ENCODE assay signal across 9 mouse cellular contexts in the genomic region with DNA sequence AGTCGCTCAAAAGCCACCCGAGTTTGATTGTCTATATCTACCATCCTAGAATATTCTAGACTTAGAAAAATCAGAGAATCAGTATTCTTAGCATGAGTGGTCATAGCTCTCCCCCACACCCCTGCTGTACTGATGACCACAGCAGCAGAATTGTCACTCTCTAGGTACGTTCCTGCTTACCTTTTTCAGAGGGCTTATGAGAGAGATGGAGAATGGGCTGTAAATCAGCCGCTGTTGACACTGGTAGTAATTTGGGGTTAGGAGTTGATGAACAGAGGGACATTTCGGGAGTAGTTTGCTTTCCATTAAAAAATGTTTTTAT. TPM values are rescaled to one million over a fixed set of nuclear protein-coding genes. Genes with fewer than 3 reads are reported as not detected.
A peak's percentile ranks its signal among the peaks of the same experiment; 100 is the strongest.
DNase-seq lines count a peak whose midpoint lies in the region; ATAC-seq lines count a peak whose summit lies in the region.
"Had no signal": no experiment of that assay in that cellular context is flagged by ENCODE, and none has a peak within 500 bp of the region (broad histone marks: within the 10 kb centered on the region; RNA-seq: fewer than 3 reads in every experiment).

No protein-coding gene starts in this region.

- DNase-seq in heart, adult 18-20 months, result no peak
- DNase-seq in intestine, embryonic 14.5 days (ENCODE audit: low spot score), result no peak
- DNase-seq in midbrain, embryonic 14.5 days, result no peak
- no peak for DNase-seq in embryo, embryonic 10.5 days (ENCODE audit: low spot score)
- no peak for DNase-seq in kidney, postnatal 14 days

- H3K9ac ChIP-seq in heart, embryonic 16.5 days (ENCODE audit: low read length), result peak overlapping the region; percentile 5; the same call in 1 of the 2 replicates
- peak overlapping the region; percentile 49 for H3K9ac ChIP-seq in embryonic facial prominence, embryonic 13.5 days
- peak overlapping the region; percentile 32 for H3K9ac ChIP-seq in intestine, embryonic 14.5 days (ENCODE audit: low read length)
- no peak overlapping the region for H3K9ac ChIP-seq in midbrain, embryonic 14.5 days (replicated peaks; ENCODE audit: low read length)

- no peak for ATAC-seq in heart, embryonic 16.5 days (replicated peaks; ENCODE audit: extremely low read depth, insufficient read depth, low FRiP score)
- ATAC-seq in embryonic facial prominence, embryonic 13.5 days (ENCODE audit: insufficient number of reproducible peaks, insufficient read depth, low FRiP score, low TSS enrichment, low read depth), result no peak
- 0 out of 2 replicates have a peak, but pooled peaks have one; percentile 36 for ATAC-seq in intestine, embryonic 14.5 days (replicated peaks; ENCODE audit: low FRiP score, low TSS enrichment, low read depth)
- ATAC-seq in midbrain, embryonic 14.5 days (ENCODE audit: low FRiP score, low TSS enrichment), result no peak; the same call in 1 of the 2 replicates
- ATAC-seq in megakaryocyte-erythroid progenitor cell, adult 5-6 weeks (replicated peaks; ENCODE audit: low FRiP score, low TSS enrichment, poor library complexity, severe bottlenecking), result no peak
- ATAC-seq: CD4-positive, CD25-positive, alpha-beta regulatory T cell, adult 4 months had no signal

- WGBS in heart, embryonic 16.5 days, result 29% methylated on average over 5 of the region's 5 CpGs
- WGBS in embryonic facial prominence, embryonic 13.5 days, result 23% methylated on average over 5 of the region's 5 CpGs
- 15% methylated on average over 5 of the region's 5 CpGs for WGBS in intestine, embryonic 14.5 days
- WGBS in midbrain, embryonic 14.5 days, result 29% methylated on average over 5 of the region's 5 CpGs

- no peaks in the 10 kb centered on the region for H3K9me3 ChIP-seq in heart, embryonic 16.5 days (replicated peaks; ENCODE audit: control insufficient read depth, low read length)
- no peaks in the 10 kb centered on the region for H3K9me3 ChIP-seq in embryonic facial prominence, embryonic 13.5 days
- no peaks in the 10 kb centered on the region for H3K9me3 ChIP-seq in intestine, embryonic 14.5 days (ENCODE audit: control insufficient read depth, low read length)
- H3K9me3 ChIP-seq in midbrain, embryonic 14.5 days (ENCODE audit: control insufficient read depth, low read length), result no peaks in the 10 kb centered on the region

- H3K4me2 ChIP-seq in heart, embryonic 16.5 days (ENCODE audit: low read depth, low read length), result peak overlapping the region; percentile 54
- peak overlapping the region; percentile 57 for H3K4me2 ChIP-seq in embryonic facial prominence, embryonic 13.5 days
- H3K4me2 ChIP-seq in intestine, embryonic 14.5 days (ENCODE audit: low read length), result peak overlapping the region; percentile 58
- H3K4me2 ChIP-seq in midbrain, embryonic 14.5 days (ENCODE audit: low read length), result peak overlapping the region; percentile 34

- 0 out of 2 replicates have a peak, but pooled peaks cover 2% of the 10 kb centered on the region for H3K4me1 ChIP-seq in heart, embryonic 16.5 days (ENCODE audit: control insufficient read depth, insufficient read depth, low read length)
- peaks cover 20% of the 10 kb centered on the region for H3K4me1 ChIP-seq in embryonic facial prominence, embryonic 13.5 days
- 0 out of 2 replicates have a peak, but pooled peaks cover 8% of the 10 kb centered on the region for H3K4me1 ChIP-seq in intestine, embryonic 14.5 days (replicated peaks; ENCODE audit: control insufficient read depth, insufficient read depth, low read length)
- H3K4me1 ChIP-seq in midbrain, embryonic 14.5 days (ENCODE audit: control insufficient read depth, insufficient read depth, low read length), result no peaks in the 10 kb centered on the region; the same call in 1 of the 2 replicates

- peak overlapping the region; percentile 8 for H3K4me3 ChIP-seq in heart, embryonic 16.5 days (ENCODE audit: low read length)
- peak overlapping the region; percentile 32 for H3K4me3 ChIP-seq in embryonic facial prominence, embryonic 13.5 days
- peak overlapping the region; percentile 19; the same call in 1 of the 2 replicates for H3K4me3 ChIP-seq in intestine, embryonic 14.5 days (ENCODE audit: low read depth, low read length)
- H3K4me3 ChIP-seq in midbrain, embryonic 14.5 days (replicated peaks; ENCODE audit: low read depth, low read length), result no peak overlapping the region

- H3K27ac ChIP-seq in heart, embryonic 16.5 days (ENCODE audit: low read length), result no peak overlapping the region
- H3K27ac ChIP-seq in embryonic facial prominence, embryonic 13.5 days, result peak overlapping the region; percentile 30; the same call in 1 of the 2 replicates
- no peak overlapping the region; the same call in 1 of the 2 replicates for H3K27ac ChIP-seq in intestine, embryonic 14.5 days (ENCODE audit: low read depth)
- peak overlapping the region; percentile 1; the same call in 1 of the 2 replicates for H3K27ac ChIP-seq in midbrain, embryonic 14.5 days (replicated peaks; ENCODE audit: low read depth, low read length)

- H3K36me3 ChIP-seq in heart, embryonic 16.5 days (ENCODE audit: control insufficient read depth, insufficient read depth), result no peaks in the 10 kb centered on the region
- H3K36me3 ChIP-seq in embryonic facial prominence, embryonic 13.5 days, result no peaks in the 10 kb centered on the region
- H3K36me3 ChIP-seq in intestine, embryonic 14.5 days (ENCODE audit: control insufficient read depth, insufficient read depth, low read length), result no peaks in the 10 kb centered on the region
- H3K36me3 ChIP-seq in midbrain, embryonic 14.5 days (ENCODE audit: control insufficient read depth, insufficient read depth, low read length), result no peaks in the 10 kb centered on the region

- H3K27me3 ChIP-seq in heart, embryonic 16.5 days (ENCODE audit: control insufficient read depth, insufficient read depth, low read length), result no peaks in the 10 kb centered on the region
- H3K27me3 ChIP-seq in embryonic facial prominence, embryonic 13.5 days, result no peaks in the 10 kb centered on the region
- H3K27me3 ChIP-seq in intestine, embryonic 14.5 days (replicated peaks; ENCODE audit: control insufficient read depth, insufficient read depth, low read length), result no peaks in the 10 kb centered on the region
- H3K27me3 ChIP-seq in midbrain, embryonic 14.5 days (ENCODE audit: control insufficient read depth, insufficient read depth, low read length), result no peaks in the 10 kb centered on the region; the same call in 1 of the 2 replicates

RNA-seq across cellular contexts. Expression of gene Scamp1, which starts 21.3 kb away (rescaled TPM):
- 25.0 and 25.9 TPM in 2 replicates for polyA plus RNA-seq in heart, embryonic 16.5 days (2015; fragmentation: Nextera tagmentation; extraction: Ambion mirVana)
- total RNA-seq in heart, adult 18-20 months (2021), result 10 to 100 TPM; 31.8 to 32.2 TPM
- 32.5 and 39.7 TPM in 2 replicates for polyA plus RNA-seq in embryonic facial prominence, embryonic 13.5 days (2015; fragmentation: Nextera tagmentation; extraction: Ambion mirVana)
- 29.2 and 30.2 TPM in 2 replicates for polyA plus RNA-seq in intestine, embryonic 14.5 days (2014; fragmentation: Nextera tagmentation; extraction: Ambion mirVana)
- polyA plus RNA-seq in midbrain, embryonic 14.5 days (2014; fragmentation: Nextera tagmentation; extraction: Ambion mirVana), result 147 and 165 TPM in 2 replicates
- 9.5 and 12.4 TPM in 2 replicates for total RNA-seq in megakaryocyte-erythroid progenitor cell, adult 5-6 weeks (2014; fragmentation: Nextera tagmentation)
- total RNA-seq in megakaryocyte-erythroid progenitor cell, adult 5-6 weeks (2017), result 12.6 and 24.4 TPM in 2 replicates

RNA-seq across cellular contexts. Expression of gene Ap3b1, which starts 51.8 kb away (rescaled TPM):
- polyA plus RNA-seq in heart, embryonic 16.5 days (2015; fragmentation: Nextera tagmentation; extraction: Ambion mirVana), result 33.3 and 33.7 TPM in 2 replicates
- 10 to 100 TPM; 21.1 to 31.0 TPM for total RNA-seq in heart, adult 18-20 months (2021)
- polyA plus RNA-seq in embryonic facial prominence, embryonic 13.5 days (2015; fragmentation: Nextera tagmentation; extraction: Ambion mirVana), result 45.7 and 50.5 TPM in 2 replicates
- 51.2 and 52.5 TPM in 2 replicates for polyA plus RNA-seq in intestine, embryonic 14.5 days (2014; fragmentation: Nextera tagmentation; extraction: Ambion mirVana)
- 19.6 and 28.4 TPM in 2 replicates for polyA plus RNA-seq in midbrain, embryonic 14.5 days (2014; fragmentation: Nextera tagmentation; extraction: Ambion mirVana)
- total RNA-seq in megakaryocyte-erythroid progenitor cell, adult 5-6 weeks (2014; fragmentation: Nextera tagmentation), result 47.4 and 67.6 TPM in 2 replicates
- total RNA-seq in megakaryocyte-erythroid progenitor cell, adult 5-6 weeks (2017), result 85.3 and 88.9 TPM in 2 replicates

Comparison
In these comparisons a context has a peak if more than half of its experiments do, and no peak if none do; other contexts are left out.
1. H3K27ac ChIP-seq: peak in embryonic facial prominence, embryonic 13.5 days (single experiment) and midbrain, embryonic 14.5 days (single experiment); none in heart, embryonic 16.5 days (single experiment) and intestine, embryonic 14.5 days (single experiment).
2. Peak in every context shown above with its lines, with median percentiles within 50 percentile points of each other: H3K4me2 ChIP-seq.